Mouse (Mus musculus): Measurements from ENCODE around the gene Cep63. TPM values are rescaled to one million over a fixed set of nuclear protein-coding genes. Genes with fewer than 3 reads are reported as not detected.

Gene Cep63
- polyA plus RNA-seq, 1 experiment from 2014 or later: 49.6 TPM

DNA sequence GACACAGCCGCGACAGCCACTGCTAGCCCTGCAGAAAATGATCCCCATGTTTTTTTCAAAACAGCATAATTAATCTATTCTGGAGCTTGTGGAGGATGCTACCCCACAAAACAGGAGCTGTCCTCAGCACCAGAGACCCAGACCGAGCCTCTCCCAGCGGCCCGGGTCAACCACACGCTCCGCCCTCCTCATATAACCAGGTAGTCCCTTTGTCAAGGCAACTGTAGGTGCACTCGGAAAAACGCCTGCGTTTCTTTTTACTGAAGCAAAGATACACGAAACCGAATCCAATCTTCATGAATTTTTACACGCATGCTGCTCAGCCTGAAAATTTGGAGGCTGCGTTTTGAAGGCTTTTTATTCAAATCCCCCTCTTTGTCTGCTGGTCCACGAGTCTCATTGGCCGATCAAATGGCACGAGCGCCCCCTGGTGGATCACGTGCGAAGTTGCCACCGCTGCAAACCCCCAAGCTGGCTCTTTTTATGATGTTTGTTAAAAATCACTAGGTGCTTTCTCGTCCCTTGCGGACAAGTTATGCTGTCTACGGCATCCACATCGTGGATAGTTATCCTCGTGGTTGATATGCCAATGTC lies 81.5 kb downstream of the Cep63 start:
- DNase-seq (ENCODE audit: low spot score) (peak; percentile 91), ATAC-seq (ENCODE audit: insufficient read depth, low FRiP score, low TSS enrichment) (peak; percentile 64)
- 1% methylated on average over 26 of the region's 26 CpGs for WGBS
- peak overlapping the region; percentile 24 for H3K4me3 ChIP-seq (ENCODE audit: low read depth, low read length)
- H3K27ac ChIP-seq (ENCODE audit: low read depth, low read length): no peak overlapping the region
- H3K4me1 ChIP-seq (ENCODE audit: control insufficient read depth, insufficient read depth, low read length): peaks cover 8% of the 10 kb centered on the region
- H3K9me3 ChIP-seq (ENCODE audit: control insufficient read depth, low read length): no peaks in the 10 kb centered on the region
- H3K9ac ChIP-seq (ENCODE audit: low read length): peak overlapping the region; percentile 64
- peak overlapping the region; percentile 73 for H3K4me2 ChIP-seq (ENCODE audit: low read depth)
- no peaks in the 10 kb centered on the region for H3K36me3 ChIP-seq (ENCODE audit: control insufficient read depth, insufficient read depth, low read length)
- 0 out of 2 replicates have a peak, but pooled peaks cover 2% of the 10 kb centered on the region for H3K27me3 ChIP-seq (ENCODE audit: control insufficient read depth, insufficient read depth, low read length)

- Histone ChIP-seq H3K9ac (ENCODE audit: low read length) (peak overlapping the region; percentile 64), H3K4me1 (ENCODE audit: control insufficient read depth, insufficient read depth, low read length) (peaks cover 8% of the 10 kb centered on the region), H3K4me3 (ENCODE audit: low read depth, low read length) (peak overlapping the region; percentile 24), H3K27ac (ENCODE audit: low read depth, low read length) (no peak overlapping the region), H3K9me3 (ENCODE audit: control insufficient read depth, low read length) (no peaks in the 10 kb centered on the region), H3K4me2 (ENCODE audit: low read depth) (peak overlapping the region; percentile 73), H3K27me3 (ENCODE audit: control insufficient read depth, insufficient read depth, low read length) (0 out of 2 replicates have a peak, but pooled peaks cover 2% of the 10 kb centered on the region), H3K36me3 (ENCODE audit: control insufficient read depth, insufficient read depth, low read length) (no peaks in the 10 kb centered on the region)
- peak; percentile 83 for ATAC-seq (ENCODE audit: insufficient read depth, low FRiP score, low TSS enrichment)
- WGBS: 18% methylated on average over 11 of the region's 11 CpGs
- DNase-seq (ENCODE audit: low spot score): peak; percentile 59
These were observed 82.1 kb downstream of the Cep63 start for GRCm38 (mm10) chr9:102544116-102544772.

GRCm38 (mm10) chr9:102543761-102544115 lies 82.6 kb downstream of the Cep63 start:
- Histone ChIP-seq H3K9ac (ENCODE audit: low read length) (no peak overlapping the region; the same call in 1 of the 2 replicates), H3K4me2 (ENCODE audit: low read depth) (no peak overlapping the region; the same call in 1 of the 2 replicates), H3K27ac (ENCODE audit: low read depth, low read length) (no peak overlapping the region), H3K4me1 (ENCODE audit: control insufficient read depth, insufficient read depth, low read length) (peaks cover 8% of the 10 kb centered on the region), H3K9me3 (ENCODE audit: control insufficient read depth, low read length) (no peaks in the 10 kb centered on the region), H3K27me3 (ENCODE audit: control insufficient read depth, insufficient read depth, low read length) (0 out of 2 replicates have a peak, but pooled peaks cover 2% of the 10 kb centered on the region), H3K36me3 (ENCODE audit: control insufficient read depth, insufficient read depth, low read length) (no peaks in the 10 kb centered on the region), H3K4me3 (ENCODE audit: low read depth, low read length) (no peak overlapping the region)
- 54% methylated on average over 2 of the region's 2 CpGs for WGBS
- ATAC-seq (ENCODE audit: insufficient read depth, low FRiP score, low TSS enrichment) (peak; percentile 6; the same call in 1 of the 2 replicates), DNase-seq (ENCODE audit: low spot score) (no peak)

- DNase-seq (ENCODE audit: low spot score) (no peak), ATAC-seq (ENCODE audit: insufficient read depth, low FRiP score, low TSS enrichment) (no peak)
- WGBS: 80% methylated on average over 8 of the region's 8 CpGs
- Histone ChIP-seq H3K36me3 (ENCODE audit: control insufficient read depth, insufficient read depth, low read length) (no peaks in the 10 kb centered on the region), H3K27ac (ENCODE audit: low read depth, low read length) (no peak overlapping the region), H3K9ac (ENCODE audit: low read length) (no peak overlapping the region), H3K9me3 (ENCODE audit: control insufficient read depth, low read length) (no peaks in the 10 kb centered on the region), H3K4me1 (ENCODE audit: control insufficient read depth, insufficient read depth, low read length) (peaks cover 8% of the 10 kb centered on the region), H3K4me2 (ENCODE audit: low read depth) (no peak overlapping the region), H3K4me3 (ENCODE audit: low read depth, low read length) (no peak overlapping the region), H3K27me3 (ENCODE audit: control insufficient read depth, insufficient read depth, low read length) (0 out of 2 replicates have a peak, but pooled peaks cover 2% of the 10 kb centered on the region)
These were observed 83.8 kb downstream of the Cep63 start for GRCm38 (mm10) chr9:102542540-102542939.

DNA sequence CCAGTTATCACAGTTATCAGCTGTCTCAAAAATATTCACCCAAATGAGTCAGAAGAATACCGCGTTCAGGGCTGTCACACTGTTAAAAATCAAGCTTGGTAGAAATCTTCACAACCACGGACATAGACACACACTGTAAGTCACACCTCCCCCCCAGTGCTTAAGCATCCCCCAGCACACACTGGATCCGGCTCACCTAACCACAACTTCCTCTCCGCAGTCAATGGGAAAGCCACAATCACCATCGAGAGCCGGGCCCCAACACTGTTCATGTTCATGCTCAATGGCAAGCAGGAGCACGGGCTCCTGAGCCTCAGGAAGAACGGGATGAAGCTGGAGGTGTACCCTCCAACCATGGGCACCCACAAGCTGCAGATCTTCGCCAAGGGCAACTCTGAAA lies 84.7 kb downstream of the Cep63 start:
- peaks cover 8% of the 10 kb centered on the region for H3K4me1 ChIP-seq (ENCODE audit: control insufficient read depth, insufficient read depth, low read length)
- H3K4me2 ChIP-seq (ENCODE audit: low read depth): no peak overlapping the region
- DNase-seq (ENCODE audit: low spot score): no peak
- no peak overlapping the region for H3K9ac ChIP-seq (ENCODE audit: low read length)
- no peaks in the 10 kb centered on the region for H3K36me3 ChIP-seq (ENCODE audit: control insufficient read depth, insufficient read depth, low read length)
- no peak overlapping the region for H3K27ac ChIP-seq (ENCODE audit: low read depth, low read length)
- no peak for ATAC-seq (ENCODE audit: insufficient read depth, low FRiP score, low TSS enrichment)
- H3K27me3 ChIP-seq (ENCODE audit: control insufficient read depth, insufficient read depth, low read length): no peaks in the 10 kb centered on the region
- 90% methylated on average over 10 of the region's 10 CpGs for WGBS
- no peak overlapping the region for H3K4me3 ChIP-seq (ENCODE audit: low read depth, low read length)
- H3K9me3 ChIP-seq (ENCODE audit: control insufficient read depth, low read length): no peaks in the 10 kb centered on the region

GRCm38 (mm10) chr9:102539699-102540098 lies 86.6 kb downstream of the Cep63 start:
- DNase-seq (ENCODE audit: low spot score) (no peak), ATAC-seq (ENCODE audit: insufficient read depth, low FRiP score, low TSS enrichment) (no peak)
- H3K36me3 ChIP-seq (ENCODE audit: control insufficient read depth, insufficient read depth, low read length): no peaks in the 10 kb centered on the region
- H3K4me1 ChIP-seq (ENCODE audit: control insufficient read depth, insufficient read depth, low read length): peaks cover 8% of the 10 kb centered on the region
- WGBS: 71% methylated on average over 7 of the region's 7 CpGs
- H3K4me3 ChIP-seq (ENCODE audit: low read depth, low read length): no peak overlapping the region
- H3K27ac ChIP-seq (ENCODE audit: low read depth, low read length): no peak overlapping the region
- no peak overlapping the region for H3K9ac ChIP-seq (ENCODE audit: low read length)
- H3K27me3 ChIP-seq (ENCODE audit: control insufficient read depth, insufficient read depth, low read length): no peaks in the 10 kb centered on the region
- no peaks in the 10 kb centered on the region for H3K9me3 ChIP-seq (ENCODE audit: control insufficient read depth, low read length)
- no peak overlapping the region for H3K4me2 ChIP-seq (ENCODE audit: low read depth)

DNA sequence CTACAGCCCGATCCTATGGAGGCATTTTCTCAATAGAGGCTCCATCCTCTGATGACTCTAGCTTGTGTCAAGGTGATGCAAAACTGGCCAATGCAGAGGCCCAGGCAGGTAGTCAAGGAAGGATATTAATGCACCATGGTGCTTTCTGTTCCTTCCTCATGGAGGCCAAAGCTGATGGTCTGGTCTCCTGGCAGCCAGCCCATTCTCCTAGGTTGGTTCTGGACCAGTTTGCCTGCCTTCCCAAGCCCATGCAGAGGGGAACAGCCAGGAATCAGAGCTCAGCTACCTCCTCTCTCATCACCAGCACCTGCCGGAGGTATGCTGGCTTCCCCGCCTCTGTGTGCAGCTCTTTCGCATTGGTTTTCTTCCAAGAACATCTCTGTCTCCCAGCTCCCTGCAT lies 89.4 kb downstream of the Cep63 start:
- no peak for ATAC-seq (ENCODE audit: insufficient read depth, low FRiP score, low TSS enrichment)
- no peak for DNase-seq (ENCODE audit: low spot score)

More for the DNA sequence above, 89.4 kb downstream of the Cep63 start:
- Histone ChIP-seq H3K27me3 (ENCODE audit: control insufficient read depth, insufficient read depth, low read length) (no peaks in the 10 kb centered on the region), H3K4me1 (ENCODE audit: control insufficient read depth, insufficient read depth, low read length) (no peaks in the 10 kb centered on the region), H3K27ac (ENCODE audit: low read depth, low read length) (no peak overlapping the region), H3K4me2 (ENCODE audit: low read depth) (no peak overlapping the region), H3K4me3 (ENCODE audit: low read depth, low read length) (no peak overlapping the region), H3K9me3 (ENCODE audit: control insufficient read depth, low read length) (no peaks in the 10 kb centered on the region), H3K9ac (ENCODE audit: low read length) (no peak overlapping the region), H3K36me3 (ENCODE audit: control insufficient read depth, insufficient read depth, low read length) (no peaks in the 10 kb centered on the region)
- 86% methylated on average over 4 of the region's 4 CpGs for WGBS
